Mouse (Mus musculus) T-cell, adult 66 days (primary cell): Measurements from ENCODE around the gene Zfp955a. TPM values are rescaled to one million over a fixed set of nuclear protein-coding genes. Genes with fewer than 3 reads are reported as not detected.

Source experiments
- total RNA-seq, 2 experiments: library from RNA; stranded (reverse); gene quantifications; 3 replicates in 1 of 2; 4 replicates in 1 of 2; pipeline ENCODE4 v1.2.4; 2023

The Zfp955a gene
- total RNA-seq, result 10 to 100 TPM in 1 of 2 experiments, 1 to 10 TPM in 1; 9.4 to 10.1 TPM

GRCm38 (mm10) chr17:33254530-33255318 is at the start of gene Zfp955a:
TSS of gene Zfp955a (minus strand) at chr17:33255145.

DNA sequence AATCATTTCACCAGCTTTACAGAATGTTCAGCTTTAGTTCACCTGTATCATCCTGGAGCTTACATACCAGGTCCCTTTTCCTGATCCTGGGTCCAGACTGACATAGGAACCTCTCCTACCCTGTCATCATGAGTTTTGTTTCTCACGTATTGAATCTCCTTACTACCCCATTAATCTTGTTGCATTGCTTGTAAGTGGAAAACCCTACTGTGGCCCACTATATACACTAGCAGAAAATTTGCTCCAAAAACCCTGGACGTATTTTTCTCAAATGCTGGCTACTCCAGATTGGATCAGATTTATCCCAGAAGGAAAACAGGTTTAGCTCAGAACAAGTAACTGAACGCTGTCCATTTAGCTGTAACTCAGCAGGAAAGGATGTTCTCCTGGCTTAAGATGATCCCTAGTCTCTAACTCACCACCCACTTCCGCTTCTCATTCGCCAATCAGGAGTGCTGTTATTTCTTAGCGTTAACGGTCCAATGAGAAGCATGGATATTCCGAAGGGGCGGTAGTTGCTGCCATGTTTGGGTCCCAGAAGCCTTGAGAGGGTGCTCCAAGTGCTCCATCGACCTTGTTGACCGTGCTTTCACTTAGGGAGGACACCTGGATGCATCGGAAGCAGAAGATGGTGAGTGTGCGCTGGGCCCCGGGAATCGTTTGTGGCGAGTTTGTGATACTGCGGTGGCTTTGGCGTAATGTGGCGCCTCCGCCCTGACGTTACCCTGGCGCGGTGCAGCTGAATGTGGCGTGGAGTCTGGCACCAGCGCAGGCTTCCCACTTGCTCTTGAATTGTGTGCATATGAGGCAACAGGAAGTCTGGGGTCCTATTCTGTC is 34.3 kb upstream of the Zfp955a start, which contains the start of gene Zfp955b:
Gene Zfp955b, plus strand, starts transcription at position 506 of the 837 bp plus-strand sequence.

GRCm38 (mm10) chr17:33264376-33264775 is 9.4 kb upstream of the Zfp955a start, which contains the start of gene Olfr63:
TSS of gene Olfr63 (plus strand) at chr17:33264676.

DNA sequence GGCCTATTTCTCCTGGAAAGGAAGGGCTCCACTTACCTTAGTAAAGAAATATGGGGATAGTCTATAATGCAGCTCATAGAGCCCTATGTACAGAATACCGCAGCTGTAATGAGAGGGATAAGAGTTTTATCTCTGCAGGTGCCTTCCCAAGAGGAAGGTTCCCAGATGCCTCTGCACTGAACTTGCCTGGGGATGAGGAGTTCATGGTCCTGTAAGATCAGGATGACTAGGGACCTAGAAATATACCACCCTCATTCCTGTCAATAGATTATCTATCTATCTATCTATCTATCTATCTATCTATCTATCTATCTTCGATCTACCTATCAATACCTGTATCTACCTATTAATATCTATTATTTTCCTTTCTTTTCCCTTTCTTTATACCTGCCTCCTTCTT is 33.4 kb downstream of the Zfp955a start, which contains the start of gene Olfr1564:
Gene Olfr1564, minus strand, starts transcription at position 101 of the 400 bp plus-strand sequence.

DNA sequence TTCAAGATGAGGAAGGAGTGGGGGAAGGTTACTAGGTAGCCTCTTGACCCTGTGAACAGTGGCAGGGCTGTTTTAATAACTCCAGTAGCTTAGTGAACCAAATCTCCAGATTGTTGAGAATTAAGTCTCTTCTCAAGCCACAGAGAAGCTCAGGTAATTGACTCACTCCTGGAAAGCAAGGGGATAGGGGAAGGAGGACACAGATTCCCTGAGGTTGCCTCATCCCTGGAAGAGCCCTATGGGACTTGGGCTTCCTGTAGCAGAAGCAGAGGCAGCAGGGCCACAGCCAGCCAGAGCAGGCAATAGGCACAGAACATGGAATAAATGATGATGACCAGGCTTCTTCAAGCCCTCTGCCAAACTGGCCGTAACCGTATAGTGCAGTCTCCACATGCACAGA is 63.9 kb downstream of the Zfp955a start, which contains the start of gene Olfr239:
Gene Olfr239, plus strand, starts transcription at position 301 of the 400 bp plus-strand sequence.

Other genes starting within 250 kb of the Zfp955a start
- 1 to 10 TPM; 7.7 to 9.2 TPM for gene Zfp763, start 221.7 kb downstream of the Zfp955a start, total RNA-seq
- gene 4921501E09Rik, start 187.1 kb downstream of the Zfp955a start, total RNA-seq, result not detected
- 1 to 10 TPM; 3.6 to 5.0 TPM for gene Zfp563, start 165.8 kb downstream of the Zfp955a start, total RNA-seq
- gene Morc2b, start 115.5 kb downstream of the Zfp955a start, total RNA-seq, result not detected
- not detected for gene Olfr55, start 86.7 kb downstream of the Zfp955a start, total RNA-seq
- gene Olfr239, start 63.8 kb downstream of the Zfp955a start, total RNA-seq, result not detected
- gene Olfr1564, start 33.5 kb downstream of the Zfp955a start, total RNA-seq, result not detected
- not detected for gene Olfr63, start 9.5 kb upstream of the Zfp955a start, total RNA-seq
- gene Zfp955b, start 34.4 kb upstream of the Zfp955a start, total RNA-seq, result 10 to 100 TPM; 10.5 to 16.1 TPM
- 10 to 100 TPM; 13.7 to 19.7 TPM for gene Zfp81, start 103.7 kb upstream of the Zfp955a start, total RNA-seq
- 1 to 10 TPM; 8.0 to 8.8 TPM for gene Zfp101, start 139.5 kb upstream of the Zfp955a start, total RNA-seq
- gene Actl9, start 177.8 kb upstream of the Zfp955a start, total RNA-seq, result not detected